Comparison of ENCODE assay signal across 8 mouse cellular contexts in the genomic region with DNA sequence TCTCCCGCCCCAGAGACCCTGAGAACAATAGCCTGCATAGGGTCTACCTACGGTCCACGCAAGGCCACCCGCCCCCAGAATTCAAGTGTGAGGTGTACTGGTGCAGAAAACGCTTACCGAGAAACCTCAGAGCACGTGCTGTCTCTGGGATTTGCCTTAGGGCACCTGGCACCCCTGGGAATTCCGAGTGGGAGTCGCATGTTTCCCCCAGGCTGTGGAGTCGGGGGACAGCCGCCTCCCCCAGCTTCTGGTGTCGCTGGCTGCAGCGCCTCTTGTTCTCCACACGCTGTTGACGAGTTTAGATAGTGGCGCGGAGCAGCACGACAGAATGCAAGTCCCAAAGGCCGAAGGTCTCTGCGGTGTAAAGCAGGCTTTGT. TPM values are rescaled to one million over a fixed set of nuclear protein-coding genes. Genes with fewer than 3 reads are reported as not detected.
A peak's percentile ranks its signal among the peaks of the same experiment; 100 is the strongest.
DNase-seq lines count a peak whose midpoint lies in the region; ATAC-seq and TF ChIP-seq lines count a peak whose summit lies in the region.

No protein-coding gene starts in this region.

- ATAC-seq in hindbrain, embryonic 13.5 days (ENCODE audit: low FRiP score) = peak; percentile 29
- no peak for ATAC-seq in liver, embryonic 16.5 days (ENCODE audit: low read depth)
- no peak for ATAC-seq in stomach, embryonic 16.5 days (ENCODE audit: insufficient read depth, low FRiP score)

- H3K4me3 ChIP-seq in E14TG2a.4 (replicated peaks; ENCODE audit: low read length) = peak overlapping the region; percentile 81
- peak overlapping the region; percentile 66 for H3K4me3 ChIP-seq in embryonic facial prominence, embryonic 10.5 days
- H3K4me3 ChIP-seq in hindbrain, embryonic 13.5 days = peak overlapping the region; percentile 84
- H3K4me3 ChIP-seq in liver, embryonic 16.5 days (ENCODE audit: low read depth, low read length) = peak overlapping the region; percentile 17; the same call in 1 of the 2 replicates
- H3K4me3 ChIP-seq in stomach, embryonic 16.5 days (replicated peaks; ENCODE audit: low read length) = peak overlapping the region; percentile 56

- H3K27ac ChIP-seq in embryonic facial prominence, embryonic 10.5 days (replicated peaks) = peak overlapping the region; percentile 86
- peak overlapping the region; percentile 97 for H3K27ac ChIP-seq in hindbrain, embryonic 13.5 days
- no peak overlapping the region for H3K27ac ChIP-seq in liver, embryonic 16.5 days (ENCODE audit: low read length)
- H3K27ac ChIP-seq in stomach, embryonic 16.5 days (ENCODE audit: low read length) = no peak overlapping the region

- peaks cover 69% of the 10 kb centered on the region for H3K27me3 ChIP-seq in E14TG2a.4 (ENCODE audit: insufficient read depth, low read length)
- peaks cover 80% of the 10 kb centered on the region for H3K27me3 ChIP-seq in embryonic facial prominence, embryonic 10.5 days (replicated peaks; ENCODE audit: low read depth, poor library complexity, severe bottlenecking)
- H3K27me3 ChIP-seq in hindbrain, embryonic 13.5 days = 0 out of 2 replicates have a peak, but pooled peaks cover 6% of the 10 kb centered on the region
- peaks cover 61% of the 10 kb centered on the region for H3K27me3 ChIP-seq in liver, embryonic 16.5 days (ENCODE audit: control insufficient read depth, insufficient read depth, low read depth, low read length)
- peaks cover 45% of the 10 kb centered on the region for H3K27me3 ChIP-seq in stomach, embryonic 16.5 days (ENCODE audit: control insufficient read depth, insufficient read depth, low read length)

- TF ChIP-seq CTCF in E14TG2a.4 (conservative IDR thresholded peaks at IDR 0.05; ENCODE audit: low read length) = no peak

- no peaks in the 10 kb centered on the region for H3K9me3 ChIP-seq in E14TG2a.4 (ENCODE audit: low read length)
- H3K9me3 ChIP-seq in embryonic facial prominence, embryonic 10.5 days = no peaks in the 10 kb centered on the region
- H3K9me3 ChIP-seq in hindbrain, embryonic 13.5 days = no peaks in the 10 kb centered on the region
- no peaks in the 10 kb centered on the region for H3K9me3 ChIP-seq in liver, embryonic 16.5 days (replicated peaks; ENCODE audit: control insufficient read depth, low read length)
- H3K9me3 ChIP-seq in stomach, embryonic 16.5 days (replicated peaks; ENCODE audit: control insufficient read depth, low read length) = no peaks in the 10 kb centered on the region

- peak overlapping the region; percentile 96 for H3K9ac ChIP-seq in hindbrain, embryonic 13.5 days
- H3K9ac ChIP-seq in liver, embryonic 16.5 days (ENCODE audit: low read depth, low read length) = no peak overlapping the region
- peak overlapping the region; percentile 44 for H3K9ac ChIP-seq in stomach, embryonic 16.5 days (ENCODE audit: low read length)

- no peaks in the 10 kb centered on the region for H3K36me3 ChIP-seq in E14TG2a.4 (ENCODE audit: insufficient read depth, low read length)
- H3K36me3 ChIP-seq in embryonic facial prominence, embryonic 10.5 days (replicated peaks) = no peaks in the 10 kb centered on the region
- 0 out of 2 replicates have a peak, but pooled peaks cover 2% of the 10 kb centered on the region for H3K36me3 ChIP-seq in hindbrain, embryonic 13.5 days
- H3K36me3 ChIP-seq in liver, embryonic 16.5 days (ENCODE audit: control insufficient read depth, insufficient read depth) = no peaks in the 10 kb centered on the region
- no peaks in the 10 kb centered on the region for H3K36me3 ChIP-seq in stomach, embryonic 16.5 days (ENCODE audit: control insufficient read depth, insufficient read depth, low read length)

- peaks cover 40% of the 10 kb centered on the region for H3K4me1 ChIP-seq in E14TG2a.4 (replicated peaks; ENCODE audit: low read depth, low read length)
- peaks cover 45% of the 10 kb centered on the region for H3K4me1 ChIP-seq in embryonic facial prominence, embryonic 10.5 days
- peaks cover 53% of the 10 kb centered on the region for H3K4me1 ChIP-seq in hindbrain, embryonic 13.5 days (replicated peaks)
- H3K4me1 ChIP-seq in liver, embryonic 16.5 days (ENCODE audit: control insufficient read depth, low read depth, low read length) = peaks cover 11% of the 10 kb centered on the region; the same call in 1 of the 2 replicates
- peaks cover 24% of the 10 kb centered on the region for H3K4me1 ChIP-seq in stomach, embryonic 16.5 days (ENCODE audit: control insufficient read depth, insufficient read depth, low read length)

- peak overlapping the region; percentile 75 for H3K4me2 ChIP-seq in hindbrain, embryonic 13.5 days
- H3K4me2 ChIP-seq in liver, embryonic 16.5 days (ENCODE audit: low read depth, low read length) = peak overlapping the region; percentile 68
- peak overlapping the region; percentile 97 for H3K4me2 ChIP-seq in stomach, embryonic 16.5 days (ENCODE audit: low read depth, low read length)

- peak; percentile 18 to 22 for DNase-seq in frontal cortex, postnatal 36 days (ENCODE audit: low spot score in 2 of 2)
- no peak for DNase-seq in frontal cortex, postnatal 25 days (ENCODE audit: low spot score in 2 of 2)
- peak; percentile 52 for DNase-seq in embryonic facial prominence, embryonic 10.5 days (ENCODE audit: low spot score)
- DNase-seq in urinary bladder, postnatal 10 days (ENCODE audit: low spot score) = no peak

- WGBS in embryonic facial prominence, embryonic 10.5 days = under 1% methylated on average over 20 of the region's 20 CpGs
- WGBS in hindbrain, embryonic 13.5 days = under 1% methylated on average over 20 of the region's 20 CpGs
- WGBS in liver, embryonic 16.5 days (ENCODE audit: insufficient replicate concordance) = 2% methylated on average over 20 of the region's 20 CpGs
- 2% methylated on average over 20 of the region's 20 CpGs for WGBS in stomach, embryonic 16.5 days

RNA-seq across cellular contexts. Expression of gene Dpysl5, which starts 1.9 kb away (rescaled TPM):
- polyA plus RNA-seq in embryonic facial prominence, embryonic 10.5 days (2016; fragmentation: Nextera tagmentation; extraction: Ambion mirVana) = 32.8 and 39.6 TPM in 2 replicates
- polyA plus RNA-seq in hindbrain, embryonic 13.5 days (2015; fragmentation: Nextera tagmentation; extraction: Ambion mirVana) = 180 and 199 TPM in 2 replicates
- polyA plus RNA-seq in liver, embryonic 16.5 days (2015; fragmentation: Nextera tagmentation; extraction: Ambion mirVana) = 0.32 and 0.37 TPM in 2 replicates
- polyA plus RNA-seq in stomach, embryonic 16.5 days (2015; fragmentation: Nextera tagmentation; extraction: Ambion mirVana) = 6.8 and 7.2 TPM in 2 replicates

RNA-seq across cellular contexts. Expression of gene Cenpa, which starts 46.7 kb away (rescaled TPM):
- polyA plus RNA-seq in embryonic facial prominence, embryonic 10.5 days (2016; fragmentation: Nextera tagmentation; extraction: Ambion mirVana) = 458 and 467 TPM in 2 replicates
- polyA plus RNA-seq in hindbrain, embryonic 13.5 days (2015; fragmentation: Nextera tagmentation; extraction: Ambion mirVana) = 61.6 and 69.1 TPM in 2 replicates
- 160 and 163 TPM in 2 replicates for polyA plus RNA-seq in liver, embryonic 16.5 days (2015; fragmentation: Nextera tagmentation; extraction: Ambion mirVana)
- polyA plus RNA-seq in stomach, embryonic 16.5 days (2015; fragmentation: Nextera tagmentation; extraction: Ambion mirVana) = 161 and 175 TPM in 2 replicates

Comparison
In these comparisons a context has a peak if more than half of its experiments do, and no peak if none do; other contexts are left out.
1. DNase-seq: peak in frontal cortex, postnatal 36 days (2 of 2) and embryonic facial prominence, embryonic 10.5 days (single experiment); none in frontal cortex, postnatal 25 days (0 of 2) and urinary bladder, postnatal 10 days (single experiment).
2. H3K4me3 ChIP-seq: peak in every context shown above with its lines; median percentile 84 in hindbrain, embryonic 13.5 days; 81 in E14TG2a.4; 66 in embryonic facial prominence, embryonic 10.5 days; 56 in stomach, embryonic 16.5 days; 17 in liver, embryonic 16.5 days.
3. H3K27ac ChIP-seq: peak in embryonic facial prominence, embryonic 10.5 days (single experiment) and hindbrain, embryonic 13.5 days (single experiment); none in liver, embryonic 16.5 days (single experiment) and stomach, embryonic 16.5 days (single experiment).
4. Peak in every context shown above with its lines, with median percentiles within 50 percentile points of each other: H3K4me2 ChIP-seq.